Mouse (Mus musculus): ENCODE measurements around the gene Ptafr. TPM values are rescaled to one million over a fixed set of nuclear protein-coding genes. Genes with fewer than 3 reads are reported as not detected.
A peak's percentile ranks its signal among the peaks of the same experiment; 100 is the strongest.

Ptafr gene
- polyA plus RNA-seq, 1 experiment from 2014 or later: 0.23 TPM

- Histone ChIP-seq H3K27ac (no peak overlapping the region), H3K4me2 (no peak overlapping the region), H3K4me3 (replicated peaks) (no peak overlapping the region), H3K4me1 (replicated peaks) (peaks cover 16% of the 10 kb centered on the region; the same call in 1 of the 2 replicates), H3K9ac (replicated peaks) (no peak overlapping the region), H3K9me3 (no peaks in the 10 kb centered on the region), H3K36me3 (peaks cover 32% of the 10 kb centered on the region), H3K27me3 (no peaks in the 10 kb centered on the region)
- 94% methylated on average over 20 of the region's 20 CpGs for WGBS
- ATAC-seq (ENCODE audit: insufficient number of reproducible peaks, insufficient read depth, low FRiP score, low TSS enrichment, low read depth): no peak
Measured at GRCm38 (mm10) chr4:132530033-132530804, 33.6 kb upstream of the Ptafr start.

- H3K4me3 ChIP-seq (replicated peaks): peak overlapping the region; percentile 72
- H3K9me3 ChIP-seq: no peaks in the 10 kb centered on the region
- peak overlapping the region; percentile 80 for H3K4me2 ChIP-seq
- WGBS: 38% methylated on average over 5 of the region's 5 CpGs
- ATAC-seq (ENCODE audit: insufficient number of reproducible peaks, insufficient read depth, low FRiP score, low TSS enrichment, low read depth): no peak
- peak overlapping the region; percentile 88; the same call in 1 of the 2 replicates for H3K27ac ChIP-seq
- no peaks in the 10 kb centered on the region for H3K27me3 ChIP-seq
- H3K36me3 ChIP-seq: peaks cover 32% of the 10 kb centered on the region
- peak overlapping the region; percentile 88 for H3K9ac ChIP-seq (replicated peaks)
- peaks cover 26% of the 10 kb centered on the region for H3K4me1 ChIP-seq (replicated peaks)
Measured at GRCm38 (mm10) chr4:132532496-132532895, 31.4 kb upstream of the Ptafr start.

- H3K36me3 ChIP-seq: peaks cover 36% of the 10 kb centered on the region
- peak within 1 kb of the TSS; percentile 72 for H3K4me3 ChIP-seq (replicated peaks)
- H3K4me2 ChIP-seq: peak within 1 kb of the TSS; percentile 80
- under 1% methylated on average over 63 of the region's 63 CpGs for WGBS
- peak within 1 kb of the TSS; percentile 88 for H3K27ac ChIP-seq
- no peaks in the 10 kb centered on the region for H3K27me3 ChIP-seq
- ATAC-seq (ENCODE audit: insufficient number of reproducible peaks, insufficient read depth, low FRiP score, low TSS enrichment, low read depth): peak; percentile 73
- H3K4me1 ChIP-seq (replicated peaks): peaks cover 26% of the 10 kb centered on the region
- H3K9ac ChIP-seq (replicated peaks): peak within 1 kb of the TSS; percentile 88
- H3K9me3 ChIP-seq: no peaks in the 10 kb centered on the region
Measured at GRCm38 (mm10) chr4:132532981-132533916, 30.6 kb upstream of the Ptafr start, which contains the start of gene Atpif1. Atpif1 (minus strand) TSS chr4:132533659.

- peak; percentile 68 for ATAC-seq (ENCODE audit: insufficient number of reproducible peaks, insufficient read depth, low FRiP score, low TSS enrichment, low read depth)
- H3K4me3 ChIP-seq (replicated peaks): peak within 1 kb of the TSS; percentile 100
- H3K4me1 ChIP-seq (replicated peaks): peaks cover 26% of the 10 kb centered on the region
- peak within 1 kb of the TSS; percentile 74 for H3K27ac ChIP-seq
- under 1% methylated on average over 60 of the region's 60 CpGs for WGBS
- no peaks in the 10 kb centered on the region for H3K9me3 ChIP-seq
- no peaks in the 10 kb centered on the region for H3K27me3 ChIP-seq
- H3K36me3 ChIP-seq: peaks cover 38% of the 10 kb centered on the region
- H3K9ac ChIP-seq (replicated peaks): peak within 1 kb of the TSS; percentile 94
- peak within 1 kb of the TSS; percentile 83 for H3K4me2 ChIP-seq
Measured at GRCm38 (mm10) chr4:132535406-132536121, 28.3 kb upstream of the Ptafr start, which contains the start of gene Dnajc8. Dnajc8 (plus strand) TSS chr4:132535550.

GRCm38 (mm10) chr4:132539481-132539880 lies 24.4 kb upstream of the Ptafr start:
- H3K9ac ChIP-seq (replicated peaks): no peak overlapping the region
- H3K9me3 ChIP-seq: no peaks in the 10 kb centered on the region
- no peak for ATAC-seq (ENCODE audit: insufficient number of reproducible peaks, insufficient read depth, low FRiP score, low TSS enrichment, low read depth)
- H3K4me3 ChIP-seq (replicated peaks): no peak overlapping the region
- H3K4me1 ChIP-seq (replicated peaks): peaks cover 13% of the 10 kb centered on the region
- no peak overlapping the region for H3K4me2 ChIP-seq
- WGBS: 93% methylated on average over 5 of the region's 5 CpGs
- peaks cover 63% of the 10 kb centered on the region for H3K36me3 ChIP-seq
- no peaks in the 10 kb centered on the region for H3K27me3 ChIP-seq
- H3K27ac ChIP-seq: no peak overlapping the region

GRCm38 (mm10) chr4:132541413-132541812 lies 22.5 kb upstream of the Ptafr start:
- WGBS: 90% methylated on average over 4 of the region's 4 CpGs
- H3K27ac ChIP-seq: no peak overlapping the region
- no peaks in the 10 kb centered on the region for H3K27me3 ChIP-seq
- H3K4me1 ChIP-seq (replicated peaks): peaks cover 7% of the 10 kb centered on the region
- no peak overlapping the region for H3K4me2 ChIP-seq
- H3K36me3 ChIP-seq: peaks cover 80% of the 10 kb centered on the region
- ATAC-seq (ENCODE audit: insufficient number of reproducible peaks, insufficient read depth, low FRiP score, low TSS enrichment, low read depth): no peak
- no peak overlapping the region for H3K9ac ChIP-seq (replicated peaks)
- no peak overlapping the region for H3K4me3 ChIP-seq (replicated peaks)
- H3K9me3 ChIP-seq: no peaks in the 10 kb centered on the region

- 47% methylated on average over 1 of the region's 1 CpGs for WGBS
- no peak for ATAC-seq (ENCODE audit: insufficient number of reproducible peaks, insufficient read depth, low FRiP score, low TSS enrichment, low read depth)
- H3K9ac ChIP-seq (replicated peaks): no peak overlapping the region
- no peak overlapping the region for H3K4me3 ChIP-seq (replicated peaks)
- H3K9me3 ChIP-seq: no peaks in the 10 kb centered on the region
- H3K27ac ChIP-seq: no peak overlapping the region
- H3K27me3 ChIP-seq: no peaks in the 10 kb centered on the region
- H3K36me3 ChIP-seq: peaks cover 91% of the 10 kb centered on the region
- H3K4me2 ChIP-seq: no peak overlapping the region
- H3K4me1 ChIP-seq (replicated peaks): no peaks in the 10 kb centered on the region
Measured at GRCm38 (mm10) chr4:132542724-132543123, 21.1 kb upstream of the Ptafr start.

- 48% methylated on average over 8 of the region's 8 CpGs for WGBS
- ATAC-seq (ENCODE audit: insufficient number of reproducible peaks, insufficient read depth, low FRiP score, low TSS enrichment, low read depth): no peak
- H3K27ac ChIP-seq: no peak overlapping the region
- no peak overlapping the region for H3K9ac ChIP-seq (replicated peaks)
- H3K4me3 ChIP-seq (replicated peaks): no peak overlapping the region
- H3K27me3 ChIP-seq: no peaks in the 10 kb centered on the region
- H3K36me3 ChIP-seq: peaks cover 94% of the 10 kb centered on the region
- H3K9me3 ChIP-seq: no peaks in the 10 kb centered on the region
- no peaks in the 10 kb centered on the region for H3K4me1 ChIP-seq (replicated peaks)
- H3K4me2 ChIP-seq: no peak overlapping the region
Measured at GRCm38 (mm10) chr4:132545851-132546250, 18.0 kb upstream of the Ptafr start.

GRCm38 (mm10) chr4:132554221-132554620 lies 9.6 kb upstream of the Ptafr start:
- no peak overlapping the region for H3K9ac ChIP-seq (replicated peaks)
- H3K4me2 ChIP-seq: no peak overlapping the region
- H3K27me3 ChIP-seq: no peaks in the 10 kb centered on the region
- no peak for ATAC-seq (ENCODE audit: insufficient number of reproducible peaks, insufficient read depth, low FRiP score, low TSS enrichment, low read depth)
- no peaks in the 10 kb centered on the region for H3K9me3 ChIP-seq
- H3K36me3 ChIP-seq: peaks cover 57% of the 10 kb centered on the region
- WGBS: 68% methylated on average over 5 of the region's 5 CpGs
- H3K4me3 ChIP-seq (replicated peaks): no peak overlapping the region
- no peaks in the 10 kb centered on the region for H3K4me1 ChIP-seq (replicated peaks)
- H3K27ac ChIP-seq: no peak overlapping the region

GRCm38 (mm10) chr4:132554653-132555052 lies 9.2 kb upstream of the Ptafr start:
- no peak overlapping the region for H3K4me3 ChIP-seq (replicated peaks)
- 87% methylated on average over 8 of the region's 8 CpGs for WGBS
- no peak overlapping the region for H3K9ac ChIP-seq (replicated peaks)
- H3K27me3 ChIP-seq: no peaks in the 10 kb centered on the region
- H3K4me2 ChIP-seq: no peak overlapping the region
- no peaks in the 10 kb centered on the region for H3K9me3 ChIP-seq
- ATAC-seq (ENCODE audit: insufficient number of reproducible peaks, insufficient read depth, low FRiP score, low TSS enrichment, low read depth): no peak
- no peak overlapping the region for H3K27ac ChIP-seq
- H3K36me3 ChIP-seq: peaks cover 53% of the 10 kb centered on the region
- H3K4me1 ChIP-seq (replicated peaks): no peaks in the 10 kb centered on the region
